Mouse (Mus musculus) thymus, postnatal 0 days (tissue): Measurements from ENCODE around the gene Tmem270. TPM values are rescaled to one million over a fixed set of nuclear protein-coding genes. Genes with fewer than 3 reads are reported as not detected.

Source experiments
- DNase-seq: peaks from one replicate; pipeline ENCODE4 v3.0.0-alpha.2; 2015; ENCODE audit warnings: low spot score
- polyA plus RNA-seq: library from polyadenylated mRNA; unstranded; fragments of >200 nt; fragmentation: Nextera tagmentation; extraction: Ambion mirVana; gene quantifications from 2 replicates; pipeline ENCODE4 v1.2.1, GENCODE M21; 2015

The Tmem270 gene
- polyA plus RNA-seq, 1 experiment from 2014 or later, result not detected

GRCm38 (mm10) chr5:134888505-134888904, 18.0 kb downstream of the Tmem270 start:
- no peak for DNase-seq

DNA sequence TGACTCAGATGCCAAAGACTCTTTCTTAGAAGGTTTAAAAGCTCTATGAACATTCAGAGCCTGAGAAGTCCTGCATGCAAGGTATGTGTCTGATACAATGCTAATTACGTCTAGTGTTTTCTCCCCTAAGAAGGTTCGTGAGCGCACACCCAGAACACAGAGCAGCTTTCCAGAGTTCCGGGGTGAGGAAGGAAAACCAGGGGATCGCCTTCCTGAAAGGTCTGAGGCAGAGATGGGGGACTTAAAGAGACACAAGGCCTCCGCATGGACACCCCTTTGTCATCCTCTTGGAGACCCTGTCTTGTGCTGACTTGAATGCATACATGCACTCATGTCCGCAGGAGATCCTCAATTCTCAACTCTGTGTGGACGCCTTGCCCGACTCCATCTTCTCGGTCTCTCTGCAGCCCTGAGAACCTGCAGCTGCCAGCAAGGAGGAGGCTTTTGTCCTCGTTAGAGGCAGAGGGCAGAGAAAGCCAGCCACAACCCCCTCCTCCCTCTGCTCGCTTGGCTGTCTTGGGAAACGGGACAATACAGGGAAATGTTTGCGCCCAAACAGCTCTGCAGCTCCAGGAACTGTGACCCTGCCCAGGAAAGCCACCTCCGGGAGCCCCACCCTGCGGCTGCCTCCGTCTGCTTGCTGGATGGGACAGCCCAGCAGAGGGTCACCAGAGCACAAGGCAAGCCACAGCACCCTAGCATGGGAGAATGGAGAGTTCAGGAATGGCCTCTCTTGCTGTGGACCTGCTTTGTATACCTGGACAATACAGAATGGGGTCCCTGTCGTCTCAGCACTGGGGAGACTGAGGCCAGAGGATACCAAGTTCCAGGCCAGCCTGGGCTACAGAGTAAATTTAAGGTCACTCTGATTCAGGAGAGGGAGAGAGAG, 18.8 kb downstream of the Tmem270 start:
- no peak for DNase-seq

- no peak for DNase-seq
Measured at GRCm38 (mm10) chr5:134883077-134883476, 23.5 kb downstream of the Tmem270 start.

DNA sequence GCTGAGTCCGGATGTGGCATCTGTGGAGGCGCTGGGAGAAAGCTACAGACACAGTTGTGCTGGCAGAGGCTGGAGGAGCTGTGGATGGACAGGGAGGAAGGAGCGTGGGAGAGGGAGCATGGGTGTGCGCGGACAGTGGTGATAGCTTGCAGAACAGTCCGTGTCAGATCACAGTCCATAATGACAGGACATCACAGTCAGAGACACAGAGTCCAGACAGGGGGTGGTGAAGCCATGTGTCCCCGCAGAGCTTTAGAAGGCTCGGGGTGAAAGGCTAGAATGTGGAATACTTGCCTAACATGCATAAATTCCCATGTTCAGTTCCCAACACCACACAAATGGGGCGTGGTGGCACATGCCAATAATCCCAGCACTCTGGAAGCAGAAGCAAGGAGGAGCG, 29.7 kb downstream of the Tmem270 start:
- DNase-seq, result peak; percentile 7

DNA sequence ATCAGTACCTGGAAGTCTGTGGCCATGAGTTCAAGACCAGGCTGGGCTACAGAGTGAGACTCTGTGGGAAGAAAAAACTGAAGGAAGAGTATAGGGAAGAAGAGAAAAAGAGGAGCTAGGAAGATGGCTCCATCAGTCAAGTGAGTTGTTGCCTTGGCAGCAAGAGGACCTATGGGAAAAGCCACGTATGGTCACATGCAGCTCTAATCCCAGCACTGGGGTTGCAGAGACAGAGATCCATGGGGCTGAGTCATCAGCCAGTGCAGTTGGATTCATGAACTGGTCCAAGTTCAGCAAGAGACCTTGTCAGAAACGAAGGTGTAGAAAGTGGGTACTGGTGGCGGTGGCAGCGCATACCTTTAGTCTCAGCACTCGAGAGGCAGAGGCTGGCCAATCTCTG, 31.3 kb downstream of the Tmem270 start:
- DNase-seq, result no peak

GRCm38 (mm10) chr5:134873956-134874879, 32.3 kb downstream of the Tmem270 start:
- no peak for DNase-seq

DNA sequence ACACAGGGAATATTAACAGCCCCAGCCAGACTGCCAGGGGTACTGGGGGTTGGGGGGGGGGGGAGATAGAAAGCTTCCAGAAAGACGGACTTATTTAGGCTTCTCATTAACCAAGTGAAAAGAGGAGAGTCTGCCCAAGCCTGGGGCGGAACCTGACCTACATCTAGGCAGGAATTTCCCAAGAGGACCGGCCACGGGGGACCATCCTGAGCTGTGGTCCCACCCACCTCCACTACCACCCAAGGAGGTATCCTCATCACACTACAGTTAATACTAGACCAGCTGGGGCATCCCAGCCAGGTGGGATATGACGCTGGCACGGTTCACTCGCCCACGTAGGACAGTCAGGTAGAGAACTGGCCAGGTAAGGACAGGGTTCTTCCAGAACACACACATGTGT, 33.5 kb downstream of the Tmem270 start:
- DNase-seq, result no peak

DNA sequence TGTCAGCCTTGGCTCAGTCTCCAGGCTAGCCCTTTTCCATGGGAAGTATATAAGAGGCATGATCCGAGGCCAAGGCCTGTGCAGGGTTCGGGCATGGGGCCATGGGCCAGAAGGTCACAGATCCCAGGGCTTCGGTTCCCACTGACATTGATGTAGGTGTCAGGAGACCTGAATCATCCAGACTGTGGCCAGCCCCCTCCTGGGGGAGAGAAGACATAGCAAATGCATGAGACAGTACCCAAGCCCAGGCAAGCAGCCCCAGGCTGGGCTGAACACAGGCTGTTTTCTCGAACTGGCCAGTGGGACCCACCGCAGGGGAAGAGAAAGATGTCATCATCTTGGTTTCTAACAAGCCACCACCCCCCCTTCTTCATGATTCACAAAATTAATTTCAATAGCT, 33.9 kb downstream of the Tmem270 start:
- DNase-seq, result no peak

DNA sequence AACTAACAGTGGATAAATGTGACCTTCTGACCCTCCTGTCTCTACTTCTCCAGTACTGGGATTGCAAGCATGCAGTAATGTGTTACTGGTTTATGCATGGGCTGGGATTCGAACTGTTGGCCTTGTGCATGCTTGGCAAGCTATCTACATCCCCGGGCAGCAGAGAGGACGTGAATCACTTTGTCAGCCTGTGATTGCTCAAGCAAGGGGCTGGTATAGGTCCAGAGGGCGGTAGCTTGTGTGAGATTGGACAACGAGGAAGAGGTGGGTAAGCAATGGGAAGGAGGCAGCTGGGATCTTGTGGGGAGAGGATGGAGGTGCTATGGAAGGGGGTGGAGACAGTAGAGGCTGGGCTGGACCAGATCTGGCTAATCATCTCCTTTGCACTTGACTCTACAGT, 38.0 kb downstream of the Tmem270 start:
- DNase-seq, result no peak

- no peak for DNase-seq
Measured at GRCm38 (mm10) chr5:134867320-134868144, 39.0 kb downstream of the Tmem270 start.

DNA sequence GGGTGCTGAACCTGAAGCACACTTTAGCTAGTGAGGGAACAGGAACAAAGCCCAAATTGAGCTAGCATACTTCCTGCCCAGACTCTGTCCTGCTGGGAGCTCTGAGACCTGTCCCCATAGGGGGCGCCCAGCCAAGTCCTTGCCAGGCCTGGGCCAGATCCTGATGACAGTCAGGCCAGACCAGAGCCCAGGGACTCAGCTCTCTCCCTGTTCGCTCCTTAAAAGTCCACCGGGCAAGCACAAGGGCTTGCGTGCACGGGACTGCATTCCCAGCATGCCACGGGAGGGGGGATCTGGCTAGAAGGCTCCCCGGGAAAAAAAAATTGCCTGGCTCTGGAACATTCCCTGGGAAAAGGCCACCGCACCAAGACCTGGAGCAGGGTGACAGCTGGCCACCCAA, 41.4 kb downstream of the Tmem270 start:
- no peak for DNase-seq

- DNase-seq, result no peak
Measured at GRCm38 (mm10) chr5:134861902-134862497, 44.5 kb downstream of the Tmem270 start.

GRCm38 (mm10) chr5:134859193-134859592, 47.3 kb downstream of the Tmem270 start:
- no peak for DNase-seq

GRCm38 (mm10) chr5:134858378-134858777, 48.2 kb downstream of the Tmem270 start:
- no peak for DNase-seq

DNA sequence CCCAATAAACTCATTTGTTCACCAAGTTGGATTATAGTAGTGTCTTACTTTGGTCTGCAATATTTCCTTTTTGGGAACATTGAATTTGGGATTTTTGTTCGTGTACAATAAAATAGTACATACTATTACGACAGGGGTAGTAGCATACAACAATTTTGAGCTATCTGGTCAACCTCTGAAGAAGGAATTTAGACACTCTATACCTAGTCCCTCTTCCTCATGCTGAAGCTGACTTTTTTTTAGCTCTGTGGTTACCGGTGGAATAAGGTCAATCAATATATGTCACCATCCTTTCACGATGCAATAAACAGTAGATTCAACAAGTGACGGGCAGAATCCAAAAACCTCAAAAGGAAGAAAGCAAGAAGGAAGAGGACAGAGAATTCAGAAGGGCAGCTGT, 53.7 kb downstream of the Tmem270 start:
- DNase-seq, result no peak

Other genes starting within 250 kb of the Tmem270 start
- gene Limk1, start 218.1 kb downstream of the Tmem270 start, polyA plus RNA-seq, result 2.8 and 3.8 TPM in 2 replicates
- 12.4 and 96.1 TPM in 2 replicates for gene Eln, start 159.4 kb downstream of the Tmem270 start, polyA plus RNA-seq
- 4.1 and 5.0 TPM in 2 replicates for gene Cldn13, start 8.8 kb upstream of the Tmem270 start, polyA plus RNA-seq
- 19.9 and 29.5 TPM in 2 replicates for gene Mettl27, start 25.6 kb upstream of the Tmem270 start, polyA plus RNA-seq
- 32.6 and 35.4 TPM in 2 replicates for gene Cldn4, start 40.2 kb upstream of the Tmem270 start, polyA plus RNA-seq
- 6.4 and 6.8 TPM in 2 replicates for gene Cldn3, start 79.5 kb upstream of the Tmem270 start, polyA plus RNA-seq
- 51.0 and 52.2 TPM in 2 replicates for gene Abhd11, start 102.4 kb upstream of the Tmem270 start, polyA plus RNA-seq
- gene Stx1a, start 116.7 kb upstream of the Tmem270 start, polyA plus RNA-seq, result 3.2 and 3.3 TPM in 2 replicates
- 28.7 and 28.8 TPM in 2 replicates for gene Dnajc30, start 157.5 kb upstream of the Tmem270 start, polyA plus RNA-seq
- gene Bud23, start 158.2 kb upstream of the Tmem270 start, polyA plus RNA-seq, result 103 and 119 TPM in 2 replicates
- gene Vps37d, start 171.5 kb upstream of the Tmem270 start, polyA plus RNA-seq, result 1.6 and 1.7 TPM in 2 replicates
- gene Mlxipl, start 183.2 kb upstream of the Tmem270 start, polyA plus RNA-seq, result 0.38 and 0.39 TPM in 2 replicates
- 13.1 and 13.7 TPM in 2 replicates for gene Tbl2, start 242.9 kb upstream of the Tmem270 start, polyA plus RNA-seq